Mouse (Mus musculus): ENCODE measurements at regions not wholly inside any gene's neighbourhood (a gene's known extent, or its start where the extent isn't known, plus 50 kb on each side); places are given as distances from the start of the nearest gene placed in this dataset.
A peak's percentile ranks its signal among the peaks of the same experiment; 100 is the strongest.

- no peak for DNase-seq (ENCODE audit: inconsistent age in 2 of 2, low spot score in 1 of 2)
These were observed 207.4 kb upstream of the Hs6st1 start for GRCm38 (mm10) chr1:35860779-35861178.

- DNase-seq (ENCODE audit: inconsistent age in 2 of 2, low spot score in 1 of 2): no peak
These were observed 206.0 kb upstream of the Hs6st1 start for GRCm38 (mm10) chr1:35862196-35862595.

DNA sequence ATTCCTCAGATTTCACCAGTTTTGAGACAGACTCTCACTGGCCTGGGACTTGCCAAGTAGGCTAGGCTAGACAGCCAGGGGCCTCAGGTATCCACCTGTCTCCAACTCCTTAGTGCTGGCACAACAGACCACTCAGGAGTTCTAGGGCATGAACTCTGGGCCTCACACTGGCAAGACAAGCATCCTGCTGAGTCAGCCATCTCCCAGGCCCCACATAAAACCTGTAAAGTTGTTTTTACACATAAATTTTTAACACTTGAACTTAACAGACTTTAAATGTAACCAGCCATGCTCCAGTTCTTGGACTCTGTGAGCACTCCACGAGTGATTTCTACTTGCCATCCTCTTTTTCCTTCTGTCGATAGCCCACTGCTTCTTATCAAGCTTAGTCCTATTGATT, 205.5 kb upstream of the Hs6st1 start:
- no peak for DNase-seq (ENCODE audit: inconsistent age in 2 of 2, low spot score in 1 of 2)

DNA sequence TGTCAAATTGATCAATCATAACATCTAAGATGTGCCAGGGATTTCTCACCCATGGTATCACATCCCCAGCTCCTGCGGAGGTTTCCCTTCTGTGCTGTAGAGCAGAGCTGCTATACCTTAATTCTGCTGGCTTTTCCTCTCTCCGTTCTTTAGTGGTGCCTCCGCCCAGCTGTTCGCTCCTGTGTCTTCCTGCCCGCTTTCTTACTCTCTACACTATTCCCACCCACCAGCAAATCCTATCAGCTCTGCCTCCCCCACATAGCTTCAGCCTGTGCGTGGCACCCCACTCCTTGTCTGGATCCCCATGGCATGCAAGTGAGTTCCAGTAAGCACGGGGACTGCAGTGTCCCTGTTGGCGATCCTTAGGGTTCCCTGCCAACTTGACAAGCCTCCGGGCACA, 204.0 kb upstream of the Hs6st1 start:
- DNase-seq (ENCODE audit: inconsistent age in 2 of 2, low spot score in 1 of 2): no peak

GRCm38 (mm10) chr1:35865263-35865662, 202.9 kb upstream of the Hs6st1 start:
- DNase-seq (ENCODE audit: inconsistent age in 2 of 2, low spot score in 1 of 2): no peak

GRCm38 (mm10) chr1:35866643-35867042, 201.6 kb upstream of the Hs6st1 start:
- DNase-seq (ENCODE audit: inconsistent age in 2 of 2, low spot score in 1 of 2): no peak

DNA sequence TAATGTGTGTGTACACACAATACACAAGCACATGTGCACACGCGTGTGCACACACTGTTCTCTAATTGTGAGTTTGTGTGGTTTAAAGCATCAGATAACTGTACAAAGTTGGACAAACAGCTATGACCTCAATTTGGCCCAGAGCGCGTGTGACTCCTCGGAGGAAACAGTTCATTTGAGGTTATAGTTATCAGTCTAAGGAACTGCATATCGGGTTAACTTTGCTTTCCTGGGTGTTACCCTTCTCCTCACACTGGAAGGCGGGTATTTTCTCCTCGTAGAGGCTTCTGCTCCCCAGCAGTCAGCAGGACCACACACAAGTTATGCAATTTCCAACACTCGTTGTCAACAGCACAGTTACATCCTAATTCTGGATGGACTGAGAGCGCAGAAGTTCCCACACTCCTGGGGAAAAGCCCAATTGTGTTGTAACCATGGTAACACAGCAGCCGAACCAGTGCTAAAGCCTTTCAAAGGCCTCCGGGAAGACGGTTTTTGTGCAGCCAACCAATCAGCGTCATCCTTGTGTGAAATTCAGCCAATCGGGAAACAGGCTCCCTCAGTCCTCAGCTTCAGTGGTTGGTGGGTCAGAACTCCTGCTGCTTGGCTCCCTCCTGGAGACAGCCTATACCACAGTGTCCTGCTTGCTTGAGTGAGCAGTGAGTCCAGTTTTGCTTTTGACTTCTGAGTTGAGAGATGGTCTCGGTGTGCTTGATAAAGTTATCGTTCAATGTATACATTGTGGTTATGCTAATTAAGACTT, 198.6 kb upstream of the Hs6st1 start:
- DNase-seq (ENCODE audit: inconsistent age in 2 of 2, low spot score in 1 of 2): peak; percentile 32 to 65

DNA sequence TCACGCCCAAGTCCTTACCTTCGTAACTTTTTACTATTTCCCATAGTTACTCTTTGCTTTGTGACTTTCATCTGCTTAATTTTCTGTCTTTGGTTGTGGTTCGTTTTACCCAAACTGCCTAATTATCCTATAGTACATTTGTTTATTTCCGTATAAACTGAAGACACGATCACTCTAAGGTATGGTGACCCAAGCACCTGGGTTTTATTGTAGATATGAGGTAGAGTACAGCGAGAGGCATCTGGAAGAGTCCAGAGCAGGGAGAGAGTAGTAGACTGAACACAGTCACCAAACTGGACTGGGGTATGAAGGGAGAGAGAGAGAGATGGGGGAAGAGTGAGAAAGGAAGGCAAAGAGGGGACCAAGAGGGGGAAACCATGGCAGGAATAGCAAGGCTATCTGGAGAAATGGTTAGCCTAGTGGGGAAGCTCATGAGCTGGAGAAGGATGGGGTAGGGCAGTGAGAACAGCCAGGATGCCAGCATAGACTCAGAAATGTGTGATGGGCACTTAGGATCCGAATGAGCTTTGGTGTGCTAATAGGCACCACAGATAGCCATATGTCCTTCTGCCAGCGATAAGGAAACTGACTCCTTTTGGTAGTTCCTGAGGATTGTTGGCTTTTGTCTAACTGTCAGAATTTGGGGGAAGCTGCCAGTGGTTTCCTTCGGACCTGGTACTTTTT, 197.9 kb upstream of the Hs6st1 start:
- DNase-seq (ENCODE audit: inconsistent age in 2 of 2, low spot score in 1 of 2): no peak

DNA sequence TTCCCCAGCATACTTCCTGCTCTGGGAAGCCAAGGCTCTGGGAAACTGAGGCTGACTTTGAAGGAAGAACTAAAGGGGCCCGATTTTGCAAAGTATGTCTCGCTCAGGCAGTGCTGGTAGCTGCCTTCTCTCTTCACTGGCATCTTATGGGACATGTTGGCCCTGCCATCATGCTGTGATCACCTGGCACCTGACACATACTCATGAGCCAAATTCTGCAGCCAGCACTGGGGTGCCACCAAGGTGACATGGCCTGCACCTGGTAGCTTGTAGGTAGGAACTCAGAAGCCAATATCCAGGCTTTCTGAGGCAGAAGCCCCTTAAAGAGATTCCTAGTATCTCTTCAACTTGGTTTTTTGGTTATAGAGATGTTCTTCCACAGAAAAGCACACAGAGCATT, 195.2 kb upstream of the Hs6st1 start:
- DNase-seq (ENCODE audit: inconsistent age in 2 of 2, low spot score in 1 of 2): no peak

GRCm38 (mm10) chr1:35875210-35875811, 192.9 kb upstream of the Hs6st1 start:
- DNase-seq (ENCODE audit: inconsistent age in 2 of 2, low spot score in 1 of 2): peak in 1 of 2 experiments; percentile 44

- no peak for DNase-seq (ENCODE audit: inconsistent age in 2 of 2, low spot score in 1 of 2)
These were observed 189.8 kb upstream of the Hs6st1 start for GRCm38 (mm10) chr1:35878426-35878825.

DNA sequence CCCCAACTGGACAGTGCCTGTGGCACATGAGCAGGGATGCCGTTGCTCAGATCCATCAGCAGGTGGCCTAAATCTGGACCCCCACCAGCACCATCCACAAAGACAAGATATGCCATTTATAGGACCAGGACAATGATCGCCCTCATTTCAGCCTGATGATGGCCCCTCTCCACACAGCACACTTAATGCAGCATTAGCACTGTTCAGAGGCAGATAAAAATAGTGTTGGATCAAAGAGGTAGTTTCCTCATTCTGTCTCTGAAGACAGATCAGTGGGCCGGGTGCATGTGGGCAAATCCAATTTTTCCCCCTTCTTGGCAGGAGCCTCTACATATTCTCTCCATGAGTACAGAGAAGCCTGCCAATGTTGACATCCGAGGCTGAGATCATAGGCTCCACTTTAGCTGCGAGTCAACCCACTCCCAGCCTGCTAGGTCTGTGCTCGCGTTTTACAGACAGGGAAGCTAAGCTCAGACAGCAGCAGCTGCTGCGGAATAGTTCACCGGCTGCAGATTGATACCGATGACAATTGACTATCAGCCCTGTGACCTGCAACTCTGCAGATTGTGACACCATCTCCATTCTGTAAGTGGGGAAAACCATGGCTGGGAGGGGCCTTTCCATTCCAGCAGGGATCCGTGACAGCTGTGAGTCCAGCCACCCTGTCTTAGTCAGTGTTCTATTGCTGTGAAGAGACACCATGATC, 188.7 kb upstream of the Hs6st1 start:
- DNase-seq (ENCODE audit: inconsistent age in 2 of 2, low spot score in 1 of 2): no peak

GRCm38 (mm10) chr1:35880562-35881265, 187.5 kb upstream of the Hs6st1 start:
- no peak for DNase-seq (ENCODE audit: inconsistent age in 2 of 2, low spot score in 1 of 2)

DNA sequence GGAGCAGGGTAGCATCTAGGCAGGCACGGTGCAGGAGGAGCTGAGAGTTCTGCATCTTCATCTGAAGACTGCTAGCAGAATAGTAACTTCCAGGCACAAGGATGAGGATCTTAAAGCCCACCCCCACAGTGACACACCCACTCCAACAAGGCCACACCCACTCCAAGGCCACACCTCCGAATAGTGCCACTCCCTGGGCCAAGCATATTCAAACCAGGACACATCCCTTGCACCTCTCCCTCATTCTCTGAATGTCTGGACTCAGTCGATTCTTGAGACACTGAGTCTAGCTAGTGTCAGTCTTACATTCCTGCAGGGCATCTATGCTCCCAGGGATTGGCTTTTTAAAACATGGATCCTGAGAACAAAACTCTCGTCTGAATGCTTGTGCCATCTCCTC, 186.7 kb upstream of the Hs6st1 start:
- DNase-seq (ENCODE audit: inconsistent age in 2 of 2, low spot score in 1 of 2): no peak

DNA sequence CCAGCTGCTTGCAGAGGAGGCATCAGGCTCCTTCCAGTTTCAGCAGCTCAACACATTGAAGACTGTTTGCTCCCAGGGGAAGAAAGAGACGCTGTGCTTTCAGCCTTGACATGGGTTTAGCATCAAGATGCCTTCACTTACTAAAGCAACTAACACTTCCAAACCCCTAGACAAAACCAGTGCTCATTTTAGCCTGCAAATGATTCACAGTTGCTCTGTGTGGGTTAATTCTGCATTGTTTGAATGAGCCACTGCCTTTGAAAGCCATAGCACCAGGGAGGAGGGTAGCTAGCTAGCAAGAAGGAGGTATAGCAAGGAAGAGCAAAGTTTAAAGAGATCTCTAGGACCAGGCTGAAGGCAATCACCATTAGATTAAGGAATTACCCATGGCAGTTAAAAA, 186.1 kb upstream of the Hs6st1 start:
- no peak for DNase-seq (ENCODE audit: inconsistent age in 2 of 2, low spot score in 1 of 2)

DNA sequence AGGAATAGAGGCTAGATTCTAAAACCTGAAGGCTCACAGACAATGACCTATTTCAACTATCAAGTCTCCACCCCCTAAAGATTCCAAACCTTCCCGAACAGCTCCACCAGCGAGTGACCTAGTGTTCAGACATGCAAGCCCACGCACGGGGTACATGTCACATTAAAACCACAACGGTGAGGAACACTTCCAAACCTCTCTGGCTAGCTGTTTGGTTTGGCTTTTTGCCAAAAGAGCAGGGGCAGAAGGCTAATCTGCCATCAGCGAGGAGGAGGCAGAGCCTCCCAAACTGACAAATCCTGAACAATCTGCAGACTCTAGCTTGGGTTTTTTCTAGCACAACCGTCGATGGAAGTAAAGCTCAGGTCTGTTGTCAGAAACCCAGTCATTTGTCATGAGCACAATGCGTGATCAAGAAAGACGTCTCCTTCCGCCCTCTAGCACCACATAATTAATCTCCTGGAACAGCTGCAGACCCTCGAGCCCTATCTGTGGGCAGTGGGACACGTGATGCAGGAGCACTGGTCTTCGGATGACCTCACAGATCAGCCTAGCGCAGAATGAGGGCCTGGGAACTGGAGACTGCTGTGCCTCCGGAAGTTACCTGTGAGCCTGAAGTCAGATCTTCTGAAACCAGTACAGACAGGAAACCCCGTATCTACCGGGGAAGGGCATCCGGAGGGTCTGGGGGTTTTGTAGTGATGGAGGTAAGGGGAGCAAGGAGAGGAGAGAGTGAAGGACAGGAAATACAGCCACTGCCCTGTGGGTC, 178.3 kb upstream of the Hs6st1 start:
- no peak for DNase-seq (ENCODE audit: inconsistent age in 2 of 2, low spot score in 1 of 2)

- no peak for DNase-seq (ENCODE audit: inconsistent age in 2 of 2, low spot score in 1 of 2)
These were observed 177.7 kb upstream of the Hs6st1 start for GRCm38 (mm10) chr1:35890500-35890900.

DNA sequence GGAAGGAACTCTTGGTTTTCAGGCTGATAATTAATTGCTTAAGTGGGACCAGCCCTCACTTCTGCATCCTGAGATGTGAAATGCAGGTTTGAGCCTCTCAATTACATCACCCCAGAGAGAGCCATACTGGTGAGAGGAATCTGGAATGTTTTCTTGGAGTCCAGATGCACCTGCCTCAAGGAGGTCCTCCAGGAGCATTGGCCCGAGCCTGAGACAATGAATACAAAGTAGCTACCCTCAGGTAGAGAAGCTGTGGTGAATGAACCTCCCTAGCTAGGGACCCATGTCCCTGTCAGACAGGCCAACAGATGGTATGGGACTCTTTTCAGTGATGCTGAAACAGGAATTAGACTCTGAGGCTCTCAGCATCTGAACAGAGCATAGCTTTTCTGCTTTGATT, 168.7 kb upstream of the Hs6st1 start:
- DNase-seq (ENCODE audit: inconsistent age in 2 of 2, low spot score in 1 of 2): no peak

- peak in 1 of 2 experiments; percentile 30 for DNase-seq (ENCODE audit: inconsistent age in 2 of 2, low spot score in 1 of 2)
These were observed 164.1 kb upstream of the Hs6st1 start for GRCm38 (mm10) chr1:35904001-35904547.

- peak in 1 of 2 experiments; percentile 40 for DNase-seq (ENCODE audit: inconsistent age in 2 of 2, low spot score in 1 of 2)
These were observed 154.6 kb upstream of the Hs6st1 start for GRCm38 (mm10) chr1:35913551-35913950.

Data from adrenal gland, adult (tissue).